Mouse (Mus musculus): ENCODE data around the gene Mctp1.

- TF ChIP-seq POLR2A (IDR thresholded peaks at IDR 0.05; ENCODE audit: insufficient read depth, low read length) (no peak), CTCF (IDR thresholded peaks at IDR 0.05; ENCODE audit: low read depth, low read length) (no peak)
Measured at GRCm38 (mm10) chr13:77068847-77069246, 684.5 kb downstream of the Mctp1 start.
